Mouse (Mus musculus) stomach, postnatal 0 days (tissue): Measurements from ENCODE around the gene Cdkn2a.

ENCODE experiments used
- CTCF ChIP-seq: IDR thresholded peaks from 2 replicates; pipeline ENCODE4 v1.5.1; 2016; ENCODE audit warnings: antibody characterized with exemption, low read depth, mild to moderate bottlenecking, moderate library complexity
- EP300 ChIP-seq: optimal IDR thresholded peaks from 2 replicates; pipeline ENCODE3; 2016; ENCODE audit warnings: antibody characterized with exemption

DNA sequence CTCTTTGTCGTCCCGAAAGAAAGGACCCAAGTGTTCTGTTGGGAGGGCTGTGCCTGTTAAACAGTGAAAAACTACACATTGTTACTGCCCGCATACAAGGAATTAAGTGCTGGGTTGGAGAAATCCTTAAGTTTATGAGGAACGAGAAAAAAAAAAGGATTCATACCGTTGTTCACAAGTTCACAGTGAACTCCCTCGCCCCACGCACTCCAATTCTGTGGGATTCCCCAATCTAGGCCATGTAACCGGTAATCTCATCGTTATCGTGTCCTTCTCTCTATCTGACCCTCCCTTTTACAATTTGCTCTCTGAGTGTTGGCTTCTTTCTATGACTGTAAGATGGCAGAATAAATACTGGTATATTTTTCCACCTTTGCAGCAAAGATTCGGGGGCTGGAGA is 15.5 kb upstream of the Cdkn2a start:
- no peak for TF ChIP-seq EP300
- no peak for TF ChIP-seq CTCF
